Mouse (Mus musculus): ENCODE data around the gene Mcm2. TPM values are rescaled to one million over a fixed set of nuclear protein-coding genes. Genes with fewer than 3 reads are reported as not detected.
A peak's percentile ranks its signal among the peaks of the same experiment; 100 is the strongest.

Gene Mcm2
- polyA plus RNA-seq, 1 experiment, result 14.5 TPM

- WGBS, result 28% methylated on average over 2 of the region's 2 CpGs
- Histone ChIP-seq H3K4me1 (ENCODE audit: control insufficient read depth, insufficient read depth, insufficient read length, low read length) (peaks cover 7% of the 10 kb centered on the region; the same call in 1 of the 2 replicates), H3K4me3 (ENCODE audit: low read depth, low read length) (no peak overlapping the region), H3K27me3 (ENCODE audit: control insufficient read depth, insufficient read depth, low read length) (no peaks in the 10 kb centered on the region), H3K36me3 (ENCODE audit: control insufficient read depth, insufficient read depth, low read length) (no peaks in the 10 kb centered on the region), H3K27ac (ENCODE audit: insufficient read depth, low read depth, low read length) (no peak overlapping the region)
- TF ChIP-seq POLR2A (IDR thresholded peaks at IDR 0.05; ENCODE audit: low read depth, low read length) (no peak), CTCF (IDR thresholded peaks at IDR 0.05; ENCODE audit: extremely low read depth, insufficient read length, insufficient replicate concordance, low read depth, low read length) (peak; percentile 79; the same call in 1 of the 2 replicates)
Measured at GRCm38 (mm10) chr6:88927595-88927994, 29.0 kb upstream of the Mcm2 start.

DNA sequence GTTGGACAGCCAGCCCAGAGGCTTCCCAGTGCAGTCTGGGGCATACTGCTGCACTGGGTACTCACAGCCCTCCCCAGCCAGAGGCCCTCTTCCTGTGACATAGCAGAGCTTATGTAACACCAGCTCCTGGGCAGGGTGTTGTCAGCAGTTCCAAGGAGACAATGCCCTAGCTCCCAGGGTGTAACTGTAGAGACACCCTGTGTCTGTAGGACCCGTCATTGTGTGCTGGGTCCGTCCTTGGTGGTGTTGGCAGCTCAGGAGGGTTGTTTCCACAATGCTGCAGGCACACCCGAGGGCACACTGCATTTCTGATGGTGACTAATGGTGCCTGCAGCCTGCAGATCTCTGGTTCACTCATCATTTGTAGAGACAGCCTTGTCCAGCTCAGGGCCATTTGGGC is 28.3 kb upstream of the Mcm2 start:
- Histone ChIP-seq H3K27ac (ENCODE audit: insufficient read depth, low read depth, low read length) (no peak overlapping the region), H3K27me3 (ENCODE audit: control insufficient read depth, insufficient read depth, low read length) (no peaks in the 10 kb centered on the region), H3K4me3 (ENCODE audit: low read depth, low read length) (no peak overlapping the region), H3K36me3 (ENCODE audit: control insufficient read depth, insufficient read depth, low read length) (no peaks in the 10 kb centered on the region), H3K4me1 (ENCODE audit: control insufficient read depth, insufficient read depth, insufficient read length, low read length) (peaks cover 7% of the 10 kb centered on the region; the same call in 1 of the 2 replicates)
- no peak for TF ChIP-seq POLR2A (IDR thresholded peaks at IDR 0.05; ENCODE audit: low read depth, low read length)
- no peak for TF ChIP-seq CTCF (IDR thresholded peaks at IDR 0.05; ENCODE audit: extremely low read depth, insufficient read length, insufficient replicate concordance, low read depth, low read length)
- 41% methylated on average over 3 of the region's 3 CpGs for WGBS

- Histone ChIP-seq H3K27me3 (ENCODE audit: control insufficient read depth, insufficient read depth, low read length) (no peaks in the 10 kb centered on the region), H3K27ac (ENCODE audit: insufficient read depth, low read depth, low read length) (no peak overlapping the region), H3K4me3 (ENCODE audit: low read depth, low read length) (no peak overlapping the region), H3K36me3 (ENCODE audit: control insufficient read depth, insufficient read depth, low read length) (no peaks in the 10 kb centered on the region), H3K4me1 (ENCODE audit: control insufficient read depth, insufficient read depth, insufficient read length, low read length) (peaks cover 7% of the 10 kb centered on the region; the same call in 1 of the 2 replicates)
- WGBS, result 31% methylated on average over 4 of the region's 4 CpGs
- no peak for TF ChIP-seq CTCF (IDR thresholded peaks at IDR 0.05; ENCODE audit: extremely low read depth, insufficient read length, insufficient replicate concordance, low read depth, low read length)
- no peak for TF ChIP-seq POLR2A (IDR thresholded peaks at IDR 0.05; ENCODE audit: low read depth, low read length)
Measured at GRCm38 (mm10) chr6:88925640-88926205, 27.1 kb upstream of the Mcm2 start.

DNA sequence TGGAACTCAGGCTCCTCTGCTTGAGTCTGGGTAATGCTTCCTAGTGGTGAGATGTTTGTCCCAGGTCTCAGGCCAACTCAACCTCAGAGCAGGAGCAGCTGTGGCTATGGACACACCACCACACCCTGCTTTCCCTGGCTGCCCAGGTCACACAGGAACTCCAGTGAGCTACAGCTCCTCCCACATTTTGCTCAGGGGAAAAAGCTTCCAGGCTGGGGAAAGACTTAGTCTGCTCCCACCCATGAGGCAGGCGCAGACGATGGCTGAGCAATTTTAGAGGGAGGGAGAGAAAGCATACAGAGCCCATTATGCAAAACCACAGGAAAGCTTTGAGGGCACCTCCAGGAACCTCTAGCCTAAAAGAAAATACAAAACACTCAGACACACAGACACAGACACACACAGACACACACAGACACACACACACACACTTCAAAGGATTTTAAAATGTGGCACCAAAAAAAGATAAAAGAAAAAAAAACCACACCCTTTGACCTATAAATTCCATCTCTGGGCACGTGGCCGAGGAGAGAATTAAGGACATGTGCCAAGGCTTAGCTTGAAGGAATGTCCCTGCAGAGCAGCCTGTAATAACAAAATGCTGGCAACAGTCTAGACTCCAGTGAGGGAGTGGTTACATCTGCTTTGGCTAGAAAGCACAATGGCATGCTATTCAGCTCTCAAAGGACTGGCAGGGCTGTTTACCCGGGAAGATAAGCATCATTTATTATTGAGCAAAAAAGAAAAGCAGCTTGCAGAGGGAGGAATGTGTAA is 26.1 kb upstream of the Mcm2 start:
- WGBS, result 6% methylated on average over 5 of the region's 5 CpGs
- H3K4me1 ChIP-seq (ENCODE audit: control insufficient read depth, insufficient read depth, insufficient read length, low read length), result peaks cover 3% of the 10 kb centered on the region; the same call in 1 of the 2 replicates
- H3K36me3 ChIP-seq (ENCODE audit: control insufficient read depth, insufficient read depth, low read length), result no peaks in the 10 kb centered on the region
- H3K4me3 ChIP-seq (ENCODE audit: low read depth, low read length), result no peak overlapping the region
- H3K27me3 ChIP-seq (ENCODE audit: control insufficient read depth, insufficient read depth, low read length), result no peaks in the 10 kb centered on the region
- no peak overlapping the region for H3K27ac ChIP-seq (ENCODE audit: insufficient read depth, low read depth, low read length)
- TF ChIP-seq CTCF (IDR thresholded peaks at IDR 0.05; ENCODE audit: extremely low read depth, insufficient read length, insufficient replicate concordance, low read depth, low read length) (no peak), POLR2A (IDR thresholded peaks at IDR 0.05; ENCODE audit: low read depth, low read length) (no peak)

GRCm38 (mm10) chr6:88918802-88919201 is 20.2 kb upstream of the Mcm2 start:
- TF ChIP-seq POLR2A (IDR thresholded peaks at IDR 0.05; ENCODE audit: low read depth, low read length) (no peak), CTCF (IDR thresholded peaks at IDR 0.05; ENCODE audit: extremely low read depth, insufficient read length, insufficient replicate concordance, low read depth, low read length) (no peak)
- Histone ChIP-seq H3K36me3 (ENCODE audit: control insufficient read depth, insufficient read depth, low read length) (no peaks in the 10 kb centered on the region), H3K27me3 (ENCODE audit: control insufficient read depth, insufficient read depth, low read length) (no peaks in the 10 kb centered on the region), H3K4me1 (ENCODE audit: control insufficient read depth, insufficient read depth, insufficient read length, low read length) (no peaks in the 10 kb centered on the region), H3K4me3 (ENCODE audit: low read depth, low read length) (no peak overlapping the region), H3K27ac (ENCODE audit: insufficient read depth, low read depth, low read length) (no peak overlapping the region)
- 73% methylated on average over 8 of the region's 8 CpGs for WGBS

DNA sequence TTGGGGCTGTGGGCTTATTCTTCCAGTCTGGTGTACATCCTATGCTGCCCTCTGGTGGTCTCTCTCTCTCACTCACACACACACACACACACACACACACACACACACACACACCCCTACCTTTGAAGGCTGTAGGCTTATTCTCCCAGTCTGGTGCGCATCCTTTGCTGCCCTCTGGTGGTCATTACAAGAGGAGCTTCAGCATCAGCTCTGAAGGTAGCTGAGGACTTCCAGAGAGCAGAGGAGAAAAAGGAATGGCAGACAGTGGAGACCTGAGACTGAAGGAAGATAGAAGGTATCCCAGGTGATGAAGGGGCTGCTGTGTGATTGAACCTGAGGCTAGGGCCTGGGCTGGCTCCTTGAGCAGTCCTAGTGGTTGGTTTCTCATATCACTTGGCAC is 17.6 kb upstream of the Mcm2 start:
- no peak overlapping the region for H3K27ac ChIP-seq (ENCODE audit: insufficient read depth, low read depth, low read length)
- H3K36me3 ChIP-seq (ENCODE audit: control insufficient read depth, insufficient read depth, low read length), result peaks cover 13% of the 10 kb centered on the region
- no peaks in the 10 kb centered on the region for H3K27me3 ChIP-seq (ENCODE audit: control insufficient read depth, insufficient read depth, low read length)
- H3K4me1 ChIP-seq (ENCODE audit: control insufficient read depth, insufficient read depth, insufficient read length, low read length), result no peaks in the 10 kb centered on the region
- no peak overlapping the region for H3K4me3 ChIP-seq (ENCODE audit: low read depth, low read length)
- TF ChIP-seq POLR2A (IDR thresholded peaks at IDR 0.05; ENCODE audit: low read depth, low read length), result no peak
- peak; percentile 64; the same call in 1 of the 2 replicates for TF ChIP-seq CTCF (IDR thresholded peaks at IDR 0.05; ENCODE audit: extremely low read depth, insufficient read length, insufficient replicate concordance, low read depth, low read length)
- WGBS, result 63% methylated on average over 1 of the region's 1 CpGs

DNA sequence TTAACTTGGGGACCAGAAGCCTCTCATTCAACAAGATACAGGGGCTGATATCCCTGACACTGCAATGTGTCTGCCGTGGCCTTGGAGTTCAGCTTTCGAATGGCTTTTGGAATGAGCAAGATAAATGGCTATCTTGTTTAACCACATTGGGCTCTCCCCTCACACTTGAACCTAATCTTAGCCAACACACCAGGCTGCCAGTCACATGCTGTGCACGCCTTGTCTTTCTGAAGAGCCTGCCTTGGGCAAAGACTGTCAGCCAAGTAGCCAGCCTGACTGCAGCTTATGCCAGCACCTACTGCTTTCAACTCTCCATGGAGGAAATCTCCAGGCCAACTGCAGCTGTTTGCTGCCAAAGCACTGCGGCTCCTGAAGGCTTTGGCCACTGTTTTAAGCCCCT is 16.9 kb upstream of the Mcm2 start:
- WGBS, result 84% methylated on average over 4 of the region's 4 CpGs
- no peak for TF ChIP-seq POLR2A (IDR thresholded peaks at IDR 0.05; ENCODE audit: low read depth, low read length)
- no peak for TF ChIP-seq CTCF (IDR thresholded peaks at IDR 0.05; ENCODE audit: extremely low read depth, insufficient read length, insufficient replicate concordance, low read depth, low read length)
- Histone ChIP-seq H3K4me3 (ENCODE audit: low read depth, low read length) (no peak overlapping the region), H3K27ac (ENCODE audit: insufficient read depth, low read depth, low read length) (no peak overlapping the region), H3K4me1 (ENCODE audit: control insufficient read depth, insufficient read depth, insufficient read length, low read length) (no peaks in the 10 kb centered on the region), H3K27me3 (ENCODE audit: control insufficient read depth, insufficient read depth, low read length) (no peaks in the 10 kb centered on the region), H3K36me3 (ENCODE audit: control insufficient read depth, insufficient read depth, low read length) (peaks cover 16% of the 10 kb centered on the region)
